In the genomic region with DNA sequence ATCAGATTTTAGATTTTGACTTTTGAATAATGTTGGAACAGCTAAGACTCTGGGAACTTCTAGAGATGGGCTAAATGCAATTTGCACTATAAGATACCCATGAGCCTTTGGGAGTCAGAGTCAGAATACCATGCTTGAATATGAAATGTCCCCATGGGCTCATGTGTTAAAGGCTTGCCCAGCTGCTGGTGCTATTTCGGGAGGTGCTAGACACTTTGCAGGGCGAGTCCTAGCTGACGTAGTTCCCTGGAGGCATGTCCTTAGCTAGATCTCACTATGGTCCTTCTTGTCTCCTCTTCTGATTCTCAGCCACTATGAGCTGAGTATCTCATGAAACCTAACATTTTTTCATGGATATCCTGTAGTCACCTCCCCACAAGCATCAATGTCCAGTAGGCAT, we compare ENCODE assay signal across 26 mouse cellular contexts. TPM values are rescaled to one million over a fixed set of nuclear protein-coding genes. Genes with fewer than 3 reads are reported as not detected.
"Had no signal": no experiment of that assay in that cellular context is flagged by ENCODE, and none has a peak within 500 bp of the region (broad histone marks: within the 10 kb centered on the region; RNA-seq: fewer than 3 reads in every experiment).

No protein-coding gene starts in this region.

- DNase-seq: kidney, postnatal 14 days; kidney, postnatal 4 days; liver; lung, adult 18-20 months; lung, postnatal 10 days; lung, postnatal 36 days; thymus, adult 2 months; thymus, postnatal 14 days; thymus, postnatal 4 days had no signal

- H3K9ac ChIP-seq: limb, embryonic 13.5 days; liver, embryonic 12.5 days; liver, embryonic 15.5 days; lung, embryonic 15.5 days; midbrain, embryonic 13.5 days had no signal

- H3K27me3 ChIP-seq: limb, embryonic 13.5 days; lung, embryonic 15.5 days; megakaryocyte, embryonic 14.5 days; midbrain, embryonic 13.5 days had no signal

- H3K4me2 ChIP-seq: limb, embryonic 13.5 days; liver, embryonic 12.5 days; liver, embryonic 15.5 days; lung, embryonic 15.5 days; midbrain, embryonic 13.5 days had no signal

- H3K27ac ChIP-seq: limb, embryonic 10.5 days; limb, embryonic 13.5 days; liver, embryonic 12.5 days; liver, embryonic 15.5 days; lung, embryonic 15.5 days; midbrain, embryonic 10.5 days; midbrain, embryonic 13.5 days; stomach, postnatal 0 days had no signal

- H3K4me1 ChIP-seq: limb, embryonic 10.5 days; liver, embryonic 15.5 days; lung, embryonic 15.5 days; megakaryocyte, embryonic 14.5 days; midbrain, embryonic 10.5 days; midbrain, embryonic 13.5 days had no signal

- H3K9me3 ChIP-seq: limb, embryonic 10.5 days; limb, embryonic 13.5 days; liver, embryonic 12.5 days; liver, embryonic 15.5 days; lung, embryonic 15.5 days; midbrain, embryonic 10.5 days; midbrain, embryonic 13.5 days had no signal

- H3K36me3 ChIP-seq: limb, embryonic 10.5 days; limb, embryonic 13.5 days; liver, embryonic 12.5 days; liver, embryonic 15.5 days; lung, embryonic 15.5 days; midbrain, embryonic 10.5 days; midbrain, embryonic 13.5 days had no signal

- ATAC-seq: liver, embryonic 12.5 days; midbrain, embryonic 13.5 days; midbrain, embryonic 16.5 days had no signal

- H3K4me3 ChIP-seq: limb, embryonic 10.5 days; limb, embryonic 13.5 days; liver, embryonic 12.5 days; liver, embryonic 15.5 days; lung, embryonic 15.5 days; megakaryocyte, embryonic 14.5 days; midbrain, embryonic 10.5 days; midbrain, embryonic 13.5 days had no signal

RNA-seq across cellular contexts. Expression of gene Tnp1, which starts 26.8 kb away (rescaled TPM):
- total RNA-seq: layer of hippocampus, adult 18-20 months; layer of hippocampus, postnatal 14 days; left cerebral cortex, postnatal 25 days had no signal
- polyA plus RNA-seq: kidney, embryonic 16.5 days; limb, embryonic 10.5 days; limb, embryonic 13.5 days; liver, embryonic 12.5 days; liver, embryonic 15.5 days; lung, embryonic 15.5 days; midbrain, embryonic 10.5 days; midbrain, embryonic 13.5 days; midbrain, embryonic 16.5 days; neural tube, embryonic 11.5 days; neural tube, embryonic 14.5 days; stomach, embryonic 14.5 days; stomach, postnatal 0 days had no signal
